Mouse (Mus musculus): ENCODE data around the gene Creb3l1. TPM values are rescaled to one million over a fixed set of nuclear protein-coding genes. Genes with fewer than 3 reads are reported as not detected.

Gene Creb3l1
- total RNA-seq, 1 experiment from 2014 or later, result 4.3 TPM

GRCm38 (mm10) chr2:92030554-92030953 is 6.3 kb upstream of the Creb3l1 start:
- DNase-seq, result no peak

- DNase-seq, result no peak
Measured at GRCm38 (mm10) chr2:92029387-92030133, 5.3 kb upstream of the Creb3l1 start.

- DNase-seq, result peak; percentile 62
Measured at GRCm38 (mm10) chr2:92027811-92028590, 3.7 kb upstream of the Creb3l1 start.

GRCm38 (mm10) chr2:92025966-92026365 is 1.7 kb upstream of the Creb3l1 start:
- no peak for DNase-seq

- DNase-seq, result no peak
Measured at GRCm38 (mm10) chr2:92025202-92025601, 900 bp upstream of the Creb3l1 start.

GRCm38 (mm10) chr2:92023362-92024273 is 684 bp downstream of the Creb3l1 start:
- peak; percentile 35 for DNase-seq

- no peak for DNase-seq
Measured at GRCm38 (mm10) chr2:92020676-92021265, 3.5 kb downstream of the Creb3l1 start.

- DNase-seq, result no peak
Measured at GRCm38 (mm10) chr2:92017440-92017839, 6.9 kb downstream of the Creb3l1 start.

- peak; percentile 75 for DNase-seq
Measured at GRCm38 (mm10) chr2:92016981-92017380, 7.3 kb downstream of the Creb3l1 start.

GRCm38 (mm10) chr2:92014891-92015290 is 9.4 kb downstream of the Creb3l1 start:
- no peak for DNase-seq

GRCm38 (mm10) chr2:92014248-92014647 is 10.1 kb downstream of the Creb3l1 start:
- no peak for DNase-seq

GRCm38 (mm10) chr2:92012768-92013445 is 11.4 kb downstream of the Creb3l1 start:
- DNase-seq, result no peak

- DNase-seq, result no peak
Measured at GRCm38 (mm10) chr2:92011424-92012353, 12.6 kb downstream of the Creb3l1 start.

GRCm38 (mm10) chr2:92008623-92009404 is 15.5 kb downstream of the Creb3l1 start:
- DNase-seq, result no peak

- peak; percentile 97 for DNase-seq
Measured at GRCm38 (mm10) chr2:92007933-92008622, 16.2 kb downstream of the Creb3l1 start.

GRCm38 (mm10) chr2:92006983-92007921 is 17.1 kb downstream of the Creb3l1 start:
- peak; percentile 59 for DNase-seq

GRCm38 (mm10) chr2:92006491-92006890 is 17.8 kb downstream of the Creb3l1 start:
- no peak for DNase-seq

GRCm38 (mm10) chr2:92004617-92005016 is 19.7 kb downstream of the Creb3l1 start:
- peak; percentile 45 for DNase-seq

All from adrenal gland, postnatal 25 days (tissue).